Comparison of ENCODE assay signal across 22 mouse cellular contexts in genomic region chr9:121419573-121419972, GRCm38 (mm10).
A peak's percentile ranks its signal among the peaks of the same experiment; 100 is the strongest.
DNase-seq lines count a peak whose midpoint lies in the region; ATAC-seq and TF ChIP-seq lines count a peak whose summit lies in the region.
"Had no signal": no experiment of that assay in that cellular context is flagged by ENCODE, and none has a peak within 500 bp of the region (broad histone marks: within the 10 kb centered on the region; RNA-seq: fewer than 3 reads in every experiment).

No protein-coding gene starts in this region.

- H3K9ac ChIP-seq in stomach, postnatal 0 days (ENCODE audit: low read length), result no peak overlapping the region
- H3K9ac ChIP-seq: embryonic facial prominence, embryonic 12.5 days; forebrain, postnatal 0 days; heart, embryonic 15.5 days; liver, embryonic 15.5 days had no signal

- H3K27ac ChIP-seq in stomach, postnatal 0 days (replicated peaks), result peak overlapping the region; percentile 74
- H3K27ac ChIP-seq: embryonic facial prominence, embryonic 12.5 days; heart, embryonic 15.5 days; layer of hippocampus, adult 2 months; left cerebral cortex, adult 2 months; liver, embryonic 15.5 days; midbrain, embryonic 10.5 days had no signal

- no peak overlapping the region for H3K4me3 ChIP-seq in lung, adult 2 months (replicated peaks; ENCODE audit: extremely low read depth, low read depth, low read length)
- no peak overlapping the region for H3K4me3 ChIP-seq in stomach, postnatal 0 days (ENCODE audit: low read depth, low read length)
- H3K4me3 ChIP-seq: embryonic facial prominence, embryonic 12.5 days; heart, embryonic 15.5 days; layer of hippocampus, adult 2 months; left cerebral cortex, adult 2 months; liver, embryonic 15.5 days; midbrain, embryonic 10.5 days had no signal

- WGBS in lung, adult 2 months, result 41% methylated on average over 7 of the region's 7 CpGs
- WGBS in stomach, postnatal 0 days, result 62% methylated on average over 7 of the region's 7 CpGs

- TF ChIP-seq EP300 in stomach, postnatal 0 days (optimal IDR thresholded peaks at IDR 0.05), result no peak

- H3K27me3 ChIP-seq in stomach, postnatal 0 days (ENCODE audit: control insufficient read depth, insufficient read depth, low read length), result no peaks in the 10 kb centered on the region
- H3K27me3 ChIP-seq: embryonic facial prominence, embryonic 12.5 days; heart, embryonic 15.5 days; liver, embryonic 15.5 days had no signal

- H3K4me2 ChIP-seq in stomach, postnatal 0 days (replicated peaks; ENCODE audit: low read depth), result no peak overlapping the region; the same call in 1 of the 2 replicates
- H3K4me2 ChIP-seq: embryonic facial prominence, embryonic 12.5 days; heart, embryonic 15.5 days; liver, embryonic 15.5 days had no signal

- TF ChIP-seq POLR2A in lung, adult 2 months (IDR thresholded peaks at IDR 0.05; ENCODE audit: borderline replicate concordance, extremely low read depth, low read depth, low read length), result no peak

- peak; percentile 61 to 75 for ATAC-seq in hematopoietic stem cell, adult 5-6 weeks (replicated peaks in 1 of 2; ENCODE audit: insufficient read depth in 1 of 2, low FRiP score in 2 of 2, low TSS enrichment in 1 of 2, low read depth in 1 of 2, poor library complexity in 2 of 2, severe bottlenecking in 2 of 2)
- ATAC-seq in megakaryocyte-erythroid progenitor cell, adult 5-6 weeks (replicated peaks; ENCODE audit: low FRiP score, low TSS enrichment, poor library complexity, severe bottlenecking), result peak; percentile 16; the same call in 1 of the 2 replicates
- no peak for ATAC-seq in stomach, postnatal 0 days (ENCODE audit: low FRiP score, low TSS enrichment)
- ATAC-seq: forebrain, postnatal 0 days; midbrain, embryonic 16.5 days had no signal

- H3K36me3 ChIP-seq in stomach, postnatal 0 days (ENCODE audit: control insufficient read depth, insufficient read depth, low read length), result 0 out of 2 replicates have a peak, but pooled peaks cover 3% of the 10 kb centered on the region
- H3K36me3 ChIP-seq: embryonic facial prominence, embryonic 12.5 days; heart, embryonic 15.5 days; liver, embryonic 15.5 days had no signal

- peak; percentile 54 for DNase-seq in lung, postnatal 36 days
- DNase-seq in lung, adult 2 months, result no peak
- peak; percentile 54 for DNase-seq in stomach, postnatal 0 days (ENCODE audit: low spot score)
- DNase-seq in adrenal gland, adult 18-20 months (ENCODE audit: low spot score in 2 of 2), result no peak
- DNase-seq in adipocyte (ENCODE audit: low spot score), result no peak
- no peak for DNase-seq in layer of hippocampus, adult 8-10 months (ENCODE audit: low spot score in 2 of 2)
- DNase-seq: cerebellum, adult 18-20 months; cerebellum, postnatal 14 days; forebrain, postnatal 0 days; gastrocnemius, postnatal 36 days; heart, postnatal 4 days; kidney, adult 2 months; kidney, postnatal 14 days had no signal

- H3K9me3 ChIP-seq in stomach, postnatal 0 days (ENCODE audit: control insufficient read depth, low read length), result no peaks in the 10 kb centered on the region
- H3K9me3 ChIP-seq: embryonic facial prominence, embryonic 12.5 days; heart, embryonic 15.5 days; liver, embryonic 15.5 days; midbrain, embryonic 10.5 days had no signal

- H3K4me1 ChIP-seq in lung, adult 2 months (ENCODE audit: control insufficient read depth, insufficient read depth, low read length), result peaks cover 21% of the 10 kb centered on the region
- no peaks in the 10 kb centered on the region; the same call in none of the 2 replicates for H3K4me1 ChIP-seq in stomach, postnatal 0 days (replicated peaks; ENCODE audit: control insufficient read depth, insufficient read depth)

- TF ChIP-seq CTCF in lung, adult 2 months (IDR thresholded peaks at IDR 0.05; ENCODE audit: insufficient read depth, low read length), result no peak
- TF ChIP-seq CTCF in stomach, postnatal 0 days (IDR thresholded peaks at IDR 0.05; ENCODE audit: low read depth), result no peak

Comparison
In these comparisons a context has a peak if more than half of its experiments do, and no peak if none do; other contexts are left out.
1. DNase-seq: peak in lung, postnatal 36 days (single experiment) and stomach, postnatal 0 days (single experiment); none in lung, adult 2 months (single experiment), adrenal gland, adult 18-20 months (0 of 2), adipocyte (single experiment) and layer of hippocampus, adult 8-10 months (0 of 2).